Mouse (Mus musculus) hindbrain, embryonic 13.5 days (tissue): ENCODE results near the gene Optn. TPM values are rescaled to one million over a fixed set of nuclear protein-coding genes. Genes with fewer than 3 reads are reported as not detected.

ENCODE experiments used
- ATAC-seq: fragments of 200-750 bp; cut with Nextera tagmentation; 2 replicates; pipeline ENCODE4 v1.8.0; 2017; ENCODE audit warnings: moderate TSS enrichment; ENCODE audit not compliant: low FRiP score
- H3K27ac ChIP-seq: fragments of 300-500 bp; sonication (generic); 2 replicates; pipeline ENCODE4 v1.5.1; 2015; ENCODE audit warnings: inconsistent platforms, mild to moderate bottlenecking, moderate library complexity
- H3K27me3 ChIP-seq: fragments of 300-500 bp; sonication (generic); 2 replicates; pipeline ENCODE4 v1.6.1; 2015; ENCODE audit warnings: mild to moderate bottlenecking, inconsistent platforms
- H3K36me3 ChIP-seq: fragments of 300-500 bp; sonication (generic); 2 replicates; pipeline ENCODE4 v1.6.1; 2015; ENCODE audit warnings: mild to moderate bottlenecking, inconsistent platforms
- H3K4me1 ChIP-seq: fragments of 300-500 bp; sonication (generic); replicated peaks from 2 replicates; pipeline ENCODE4 v1.6.1; 2015; ENCODE audit warnings: inconsistent platforms
- H3K4me2 ChIP-seq: fragments of 300-500 bp; sonication (generic); 2 replicates; pipeline ENCODE4 v1.6.1; 2015; ENCODE audit warnings: inconsistent platforms, mild to moderate bottlenecking, moderate library complexity
- H3K4me3 ChIP-seq: fragments of 300-500 bp; sonication (generic); 2 replicates; pipeline ENCODE4 v1.5.1; 2015; ENCODE audit warnings: mild to moderate bottlenecking, inconsistent platforms
- H3K9ac ChIP-seq: fragments of 300-500 bp; sonication (generic); 2 replicates; pipeline ENCODE4 v1.6.1; 2015; ENCODE audit warnings: mild to moderate bottlenecking, inconsistent platforms
- H3K9me3 ChIP-seq: fragments of 300-500 bp; sonication (generic); 2 replicates; pipeline ENCODE4 v1.6.1; 2016; ENCODE audit warnings: inconsistent platforms
- WGBS: fragments of 180-500 bp; shearing (Covaris S2); methylation state at CpG from one replicate; pipeline ENCODE4 v1.1.7; 2015; 5-methylcytosine and 5-hydroxymethylcytosine counted together
- polyA plus RNA-seq: library from polyadenylated mRNA; unstranded; fragments of >200 nt; fragmentation: Nextera tagmentation; extraction: Ambion mirVana; gene quantifications from 2 replicates; pipeline ENCODE4 v1.2.1, GENCODE M21; 2015

The Optn gene
- polyA plus RNA-seq, 1 experiment from 2014 or later, result 9.1 TPM

DNA sequence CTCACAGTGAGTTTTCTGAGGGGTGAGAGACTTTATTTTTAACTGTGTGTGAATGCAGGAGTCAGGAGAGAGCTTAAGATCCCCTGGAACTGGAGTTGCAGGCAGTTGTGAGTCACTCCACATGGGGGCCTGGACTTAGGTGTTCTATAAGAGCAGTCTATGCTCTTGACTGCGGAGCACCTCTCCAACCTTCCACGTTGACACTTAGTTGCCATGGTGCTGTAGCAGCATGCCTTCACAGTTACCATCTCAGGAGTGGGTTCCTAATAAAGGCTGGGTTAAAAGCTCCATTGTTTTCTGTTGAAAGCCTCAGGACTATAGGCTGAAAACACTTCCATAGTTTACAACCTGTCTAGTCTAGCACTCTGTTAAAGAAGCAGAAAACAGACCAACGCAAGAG is 26.5 kb downstream of the Optn start:
- no peak overlapping the region for H3K4me3 ChIP-seq
- no peak overlapping the region for H3K9ac ChIP-seq
- H3K4me1 ChIP-seq, result peaks cover 13% of the 10 kb centered on the region
- H3K27ac ChIP-seq, result no peak overlapping the region
- no peaks in the 10 kb centered on the region; the same call in 1 of the 2 replicates for H3K36me3 ChIP-seq
- no peak for ATAC-seq
- WGBS, result 31% methylated on average over 3 of the region's 3 CpGs
- H3K4me2 ChIP-seq, result no peak overlapping the region
- no peaks in the 10 kb centered on the region for H3K9me3 ChIP-seq
- no peaks in the 10 kb centered on the region for H3K27me3 ChIP-seq

DNA sequence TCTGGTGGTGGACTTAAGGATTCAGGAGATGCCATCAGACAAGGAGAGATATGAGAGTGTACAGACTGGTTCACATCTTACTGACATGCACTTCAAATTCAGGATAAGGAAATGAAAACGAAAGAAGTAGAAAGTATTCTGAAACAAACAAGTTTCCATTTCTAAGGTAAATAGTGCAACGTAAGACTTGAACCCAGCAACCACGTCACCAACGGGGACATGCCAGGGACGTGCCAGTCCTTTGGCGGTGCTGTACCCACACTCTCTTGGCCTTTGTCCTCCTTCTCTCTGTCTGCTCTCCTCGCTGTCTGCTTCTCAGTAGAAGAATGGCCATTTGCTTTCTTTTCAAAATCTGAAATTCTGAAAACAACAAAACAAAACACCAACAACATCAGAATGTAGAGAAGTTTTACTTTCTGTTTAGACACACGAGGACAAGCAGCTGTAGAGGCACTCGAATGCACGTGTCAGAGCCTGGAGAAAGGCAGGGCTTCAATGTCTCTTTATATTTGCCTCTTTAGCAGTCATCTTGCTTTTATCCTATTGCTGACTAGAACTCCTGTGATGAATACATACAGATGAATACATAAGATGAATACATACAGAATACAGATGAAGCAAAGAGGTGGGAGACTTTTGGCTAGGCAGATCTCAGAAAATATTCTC is 27.3 kb downstream of the Optn start:
- ATAC-seq, result no peak
- Histone ChIP-seq H3K4me2 (no peak overlapping the region), H3K4me1 (peaks cover 13% of the 10 kb centered on the region), H3K36me3 (no peaks in the 10 kb centered on the region; the same call in 1 of the 2 replicates), H3K27ac (no peak overlapping the region), H3K4me3 (no peak overlapping the region), H3K9me3 (no peaks in the 10 kb centered on the region), H3K27me3 (no peaks in the 10 kb centered on the region), H3K9ac (no peak overlapping the region)
- WGBS, result 78% methylated on average over 10 of the region's 10 CpGs

DNA sequence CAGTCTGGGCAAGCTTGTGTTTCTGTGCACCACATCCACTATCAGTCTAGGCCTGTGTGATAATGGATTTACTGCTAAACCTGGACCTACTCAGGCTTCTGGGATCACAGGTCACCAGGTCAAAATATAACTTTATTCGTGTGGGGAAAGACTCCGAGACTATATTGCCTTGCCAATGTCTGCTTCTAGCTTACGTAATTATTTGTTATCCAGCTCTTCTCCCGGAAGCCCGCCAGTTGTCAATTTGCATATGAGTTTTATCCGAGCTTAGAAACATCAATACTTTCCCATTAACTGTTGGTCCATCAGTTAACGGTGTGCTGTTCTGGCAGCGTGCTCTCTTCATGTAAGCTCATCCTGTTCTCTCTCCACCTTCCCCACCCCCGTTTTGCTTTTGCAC is 28.6 kb downstream of the Optn start:
- no peaks in the 10 kb centered on the region for H3K27me3 ChIP-seq
- ATAC-seq, result no peak
- H3K9ac ChIP-seq, result no peak overlapping the region
- no peaks in the 10 kb centered on the region; the same call in 1 of the 2 replicates for H3K36me3 ChIP-seq
- WGBS, result 86% methylated on average over 9 of the region's 9 CpGs
- no peak overlapping the region for H3K4me3 ChIP-seq
- H3K9me3 ChIP-seq, result no peaks in the 10 kb centered on the region
- H3K4me1 ChIP-seq, result peaks cover 13% of the 10 kb centered on the region
- H3K27ac ChIP-seq, result no peak overlapping the region
- H3K4me2 ChIP-seq, result no peak overlapping the region

DNA sequence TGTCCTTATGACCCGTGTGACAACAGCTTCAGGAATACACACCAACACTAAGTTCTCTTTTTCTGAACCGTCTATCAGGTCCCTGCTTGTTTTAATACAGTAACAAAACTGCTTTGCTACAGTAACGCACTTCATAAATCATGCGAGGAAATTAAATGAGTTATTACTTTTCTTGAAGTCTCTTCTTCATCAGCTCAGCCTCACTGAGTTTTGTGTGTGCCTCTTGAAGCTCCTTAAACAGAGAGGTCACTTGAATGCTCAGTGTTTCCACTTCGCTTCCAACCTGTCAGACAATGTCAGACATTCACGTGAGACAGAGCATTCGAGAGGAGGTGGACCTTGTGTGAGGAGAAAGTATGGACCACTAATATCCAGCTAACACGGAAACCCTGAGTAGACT is 29.1 kb downstream of the Optn start:
- WGBS, result 86% methylated on average over 8 of the region's 8 CpGs
- Histone ChIP-seq H3K4me3 (no peak overlapping the region), H3K4me1 (peaks cover 13% of the 10 kb centered on the region), H3K27me3 (no peaks in the 10 kb centered on the region), H3K9ac (no peak overlapping the region), H3K36me3 (no peaks in the 10 kb centered on the region; the same call in 1 of the 2 replicates), H3K4me2 (no peak overlapping the region), H3K9me3 (no peaks in the 10 kb centered on the region), H3K27ac (no peak overlapping the region)
- no peak for ATAC-seq

DNA sequence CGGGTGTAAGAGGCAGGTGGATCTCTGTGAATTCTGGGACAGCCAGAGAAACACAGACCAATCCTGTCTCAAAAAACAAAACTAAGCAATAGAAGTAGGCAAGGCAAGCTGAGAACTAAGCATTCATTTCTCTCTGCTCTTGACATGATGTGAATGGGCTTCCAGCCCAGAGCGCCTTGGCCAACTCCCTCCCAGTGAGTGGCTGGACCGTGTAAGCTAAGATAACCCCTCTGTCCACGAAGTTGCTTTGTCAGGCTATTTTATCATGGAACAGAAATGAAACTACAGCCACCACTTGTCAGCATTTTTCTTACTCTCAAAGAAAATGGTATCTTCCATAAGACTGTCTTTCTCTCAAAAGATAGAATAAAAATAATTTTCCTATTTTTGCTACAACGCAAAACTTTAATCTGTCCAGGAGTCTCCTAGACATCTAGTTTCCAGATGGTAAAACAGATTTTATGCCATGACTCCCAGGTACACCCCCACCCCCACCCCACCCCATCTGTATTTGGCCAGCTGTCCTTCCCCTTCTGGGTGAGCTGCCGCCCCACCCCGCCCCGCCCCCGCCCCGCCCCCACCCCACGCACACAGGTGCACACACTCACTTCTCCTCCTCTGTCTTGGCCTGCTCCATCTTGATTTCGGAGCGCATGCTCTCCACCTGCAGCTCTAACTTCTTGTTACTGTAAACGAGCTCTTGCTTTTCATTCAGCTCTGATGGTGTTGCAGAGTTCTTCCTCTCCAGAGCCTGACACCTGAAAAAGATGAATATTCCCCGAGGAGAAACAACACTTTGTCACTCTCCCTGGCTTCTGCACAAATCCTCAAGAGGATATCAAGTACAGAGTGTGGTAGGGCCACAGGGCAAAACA is 30.1 kb downstream of the Optn start:
- no peak overlapping the region for H3K4me3 ChIP-seq
- H3K4me2 ChIP-seq, result no peak overlapping the region
- no peak overlapping the region for H3K9ac ChIP-seq
- H3K27me3 ChIP-seq, result no peaks in the 10 kb centered on the region
- no peak for ATAC-seq
- no peaks in the 10 kb centered on the region for H3K9me3 ChIP-seq
- WGBS, result 69% methylated on average over 11 of the region's 15 CpGs
- no peaks in the 10 kb centered on the region; the same call in 1 of the 2 replicates for H3K36me3 ChIP-seq
- H3K4me1 ChIP-seq, result peaks cover 13% of the 10 kb centered on the region
- no peak overlapping the region for H3K27ac ChIP-seq

DNA sequence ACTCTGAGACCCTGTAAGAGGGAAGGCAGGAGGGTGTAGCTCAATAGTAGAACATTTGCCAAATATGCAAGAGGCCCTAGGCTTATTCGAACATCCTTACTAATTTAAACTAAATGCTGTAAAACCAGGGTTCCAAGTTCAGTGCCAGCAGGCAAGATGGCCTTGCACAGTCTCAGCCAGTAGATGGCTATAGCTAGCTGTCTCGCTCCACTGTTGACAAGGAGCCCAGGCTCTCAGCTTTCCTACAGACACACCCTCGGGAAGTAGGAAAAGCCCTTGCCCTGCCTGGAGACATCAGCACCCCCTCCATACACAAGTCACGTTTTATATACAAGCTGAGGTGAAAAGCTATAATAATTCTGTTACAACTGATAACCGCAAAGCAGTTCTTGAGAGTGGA is 31.2 kb downstream of the Optn start:
- no peak overlapping the region for H3K4me2 ChIP-seq
- WGBS, result 82% methylated on average over 5 of the region's 5 CpGs

DNA sequence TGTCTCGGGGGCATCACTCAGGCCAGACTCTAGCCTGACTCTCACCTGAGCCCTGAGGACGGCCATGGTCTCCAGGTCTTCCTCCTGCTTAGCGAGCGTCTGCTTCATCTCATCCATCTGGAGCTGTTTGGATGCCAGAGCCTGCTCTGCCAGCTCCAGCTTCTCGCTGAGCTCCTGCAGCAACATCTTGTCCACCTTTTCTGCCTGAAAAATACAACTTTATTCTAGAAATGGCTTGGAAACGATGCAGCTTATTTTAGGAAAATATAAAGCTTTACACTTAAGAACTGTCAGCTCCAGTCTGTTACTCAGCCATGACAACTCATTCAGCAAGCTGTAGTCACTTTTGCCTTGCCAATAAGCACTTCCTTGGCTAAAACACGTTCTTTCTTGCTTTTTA is 32.6 kb downstream of the Optn start:
- Histone ChIP-seq H3K9ac (no peak overlapping the region), H3K9me3 (no peaks in the 10 kb centered on the region), H3K36me3 (no peaks in the 10 kb centered on the region), H3K4me2 (no peak overlapping the region), H3K27ac (no peak overlapping the region), H3K4me1 (no peaks in the 10 kb centered on the region; the same call in 1 of the 2 replicates), H3K27me3 (no peaks in the 10 kb centered on the region), H3K4me3 (no peak overlapping the region)
- WGBS, result 90% methylated on average over 7 of the region's 7 CpGs
- no peak for ATAC-seq

More for the DNA sequence above, 31.2 kb downstream of the Optn start:
- Histone ChIP-seq H3K9me3 (no peaks in the 10 kb centered on the region), H3K4me1 (peaks cover 5% of the 10 kb centered on the region), H3K27ac (no peak overlapping the region), H3K36me3 (no peaks in the 10 kb centered on the region; the same call in 1 of the 2 replicates), H3K9ac (no peak overlapping the region), H3K4me3 (no peak overlapping the region), H3K27me3 (no peaks in the 10 kb centered on the region)
- no peak for ATAC-seq

DNA sequence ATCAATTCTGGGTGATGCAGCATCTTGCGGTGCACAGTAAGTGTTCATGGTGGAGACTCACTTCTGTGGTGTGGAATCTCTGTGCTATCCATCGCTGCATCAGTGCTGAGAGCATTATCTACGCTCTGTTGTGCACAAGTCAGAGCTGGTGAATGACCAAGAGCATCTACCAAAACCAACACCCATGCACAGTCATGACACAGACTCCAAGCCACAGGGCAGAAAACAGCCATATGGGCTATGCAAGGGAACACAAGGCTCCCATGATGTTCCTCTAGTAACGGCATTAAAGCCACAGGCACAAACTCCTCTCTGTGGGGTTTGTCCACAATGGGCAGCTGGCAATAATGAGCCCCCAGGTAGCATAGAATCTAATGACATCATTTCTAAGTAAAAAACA is 34.0 kb downstream of the Optn start:
- Histone ChIP-seq H3K9me3 (no peaks in the 10 kb centered on the region), H3K36me3 (no peaks in the 10 kb centered on the region), H3K27ac (no peak overlapping the region), H3K9ac (no peak overlapping the region), H3K4me1 (no peaks in the 10 kb centered on the region; the same call in 1 of the 2 replicates), H3K27me3 (no peaks in the 10 kb centered on the region), H3K4me2 (no peak overlapping the region), H3K4me3 (no peak overlapping the region)
- 87% methylated on average over 4 of the region's 4 CpGs for WGBS
- ATAC-seq, result no peak

DNA sequence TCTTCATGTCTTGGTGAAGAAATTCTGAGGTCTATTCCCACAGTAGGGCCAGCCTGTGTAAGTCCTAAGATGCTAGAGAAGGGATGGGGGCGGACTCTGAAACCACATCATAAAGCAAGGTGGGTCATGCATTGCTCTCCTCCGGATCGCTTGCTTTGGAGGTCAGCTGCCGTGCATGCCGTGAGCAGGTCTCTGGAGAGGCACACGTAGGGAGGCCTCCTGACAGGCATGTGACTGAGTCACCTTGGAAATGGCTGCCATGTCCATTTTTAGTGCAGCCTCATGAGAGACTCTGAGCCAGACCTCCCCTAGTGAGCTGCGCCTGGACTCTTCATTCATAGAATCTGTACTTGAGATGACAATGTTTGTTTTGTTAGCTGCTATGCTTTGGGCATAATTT is 35.8 kb downstream of the Optn start:
- no peak overlapping the region for H3K27ac ChIP-seq
- no peak for ATAC-seq
- no peak overlapping the region for H3K4me2 ChIP-seq
- no peak overlapping the region for H3K4me3 ChIP-seq
- no peaks in the 10 kb centered on the region for H3K27me3 ChIP-seq
- no peaks in the 10 kb centered on the region for H3K36me3 ChIP-seq
- H3K9me3 ChIP-seq, result no peaks in the 10 kb centered on the region
- no peak overlapping the region for H3K9ac ChIP-seq
- WGBS, result 86% methylated on average over 7 of the region's 7 CpGs
- no peaks in the 10 kb centered on the region; the same call in 1 of the 2 replicates for H3K4me1 ChIP-seq

DNA sequence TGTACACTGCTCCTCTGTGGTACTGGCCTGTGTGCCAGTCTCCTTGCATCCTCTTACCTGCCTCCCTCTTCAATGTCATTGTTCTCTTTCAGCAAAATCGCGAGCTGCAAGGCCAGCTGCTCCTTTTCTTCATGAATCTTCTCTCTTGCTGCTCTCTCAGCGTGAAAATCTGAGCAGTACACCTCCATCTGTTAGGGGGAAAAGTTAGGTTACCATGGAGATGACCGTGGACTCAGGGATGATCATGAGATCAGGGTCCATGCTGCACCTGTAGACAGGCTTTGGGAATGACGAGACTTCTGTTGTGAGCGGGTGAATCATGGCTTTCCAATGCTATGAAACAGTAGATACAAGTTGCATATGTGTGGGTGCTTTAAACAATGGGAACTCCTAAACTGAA is 36.8 kb downstream of the Optn start:
- Histone ChIP-seq H3K9me3 (no peaks in the 10 kb centered on the region), H3K27ac (no peak overlapping the region), H3K4me2 (no peak overlapping the region), H3K27me3 (no peaks in the 10 kb centered on the region), H3K4me3 (no peak overlapping the region), H3K9ac (no peak overlapping the region), H3K36me3 (no peaks in the 10 kb centered on the region), H3K4me1 (no peaks in the 10 kb centered on the region; the same call in 1 of the 2 replicates)
- 57% methylated on average over 6 of the region's 6 CpGs for WGBS
- no peak for ATAC-seq

DNA sequence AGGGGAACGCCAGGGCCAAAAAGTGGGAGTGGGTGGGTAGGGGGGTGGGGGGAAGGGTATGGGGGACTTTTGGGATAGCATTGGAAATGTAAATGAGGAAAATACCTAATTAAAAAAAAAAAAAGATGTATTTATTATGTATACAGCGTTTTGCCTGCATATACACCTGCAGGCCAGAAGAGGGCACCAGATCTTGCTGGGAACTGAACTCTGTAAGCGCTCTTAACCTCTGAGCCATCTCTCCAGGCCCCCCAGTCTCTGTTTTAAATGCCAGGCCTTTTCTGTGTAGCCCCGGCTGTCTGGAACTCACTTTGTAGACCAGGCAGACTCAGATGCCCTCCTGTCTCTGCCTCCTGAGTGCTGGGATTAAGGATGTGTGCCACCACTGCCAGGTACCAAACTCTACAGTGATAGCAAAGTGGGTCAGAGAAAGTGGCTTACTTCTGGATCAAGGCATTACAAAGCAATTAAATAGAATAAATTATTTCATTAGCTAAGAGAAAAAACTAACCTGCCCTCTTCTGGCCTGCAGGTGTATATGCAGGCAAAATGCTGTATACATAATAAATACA is 38.6 kb downstream of the Optn start:
- 43% methylated on average over 3 of the region's 4 CpGs for WGBS
- no peak for ATAC-seq
- H3K27me3 ChIP-seq, result no peaks in the 10 kb centered on the region
- no peak overlapping the region for H3K4me3 ChIP-seq
- H3K9ac ChIP-seq, result no peak overlapping the region
- H3K36me3 ChIP-seq, result no peaks in the 10 kb centered on the region
- no peaks in the 10 kb centered on the region for H3K9me3 ChIP-seq
- no peak overlapping the region for H3K27ac ChIP-seq
- no peaks in the 10 kb centered on the region; the same call in 1 of the 2 replicates for H3K4me1 ChIP-seq
- H3K4me2 ChIP-seq, result no peak overlapping the region

DNA sequence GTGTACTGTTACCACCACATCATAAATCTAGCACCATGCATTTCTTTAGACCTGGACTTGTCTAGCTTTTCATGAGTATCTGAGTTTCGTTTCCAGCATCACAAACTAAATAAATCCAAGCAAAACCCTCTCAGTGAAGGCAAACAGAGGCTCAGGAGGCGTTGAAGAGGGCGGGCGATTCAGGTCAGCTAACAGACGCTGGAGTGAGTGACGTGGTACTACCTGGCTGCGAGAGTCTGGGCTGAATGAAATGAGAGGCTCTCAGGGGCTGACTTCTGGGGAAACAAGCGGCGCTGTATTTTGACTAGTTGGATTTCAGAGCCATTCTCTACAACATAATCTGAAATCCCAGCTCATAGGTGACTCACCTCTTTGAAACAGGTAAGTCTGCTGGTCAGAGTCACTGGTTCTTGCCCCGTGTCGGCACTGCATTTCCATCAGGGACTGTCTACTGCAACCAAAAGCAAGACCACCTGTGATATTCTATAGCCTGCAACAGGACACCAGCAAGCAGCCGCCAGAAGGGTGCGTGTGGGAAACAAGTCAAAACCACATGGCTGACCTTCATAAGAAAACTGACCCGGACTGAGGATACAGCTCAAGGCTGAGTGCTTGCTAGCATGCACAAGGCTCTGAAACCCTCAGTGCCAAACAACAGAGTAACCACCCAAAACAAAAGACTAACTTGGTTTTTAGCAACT is 40.0 kb downstream of the Optn start:
- no peaks in the 10 kb centered on the region; the same call in 1 of the 2 replicates for H3K4me1 ChIP-seq
- H3K27me3 ChIP-seq, result no peaks in the 10 kb centered on the region
- no peaks in the 10 kb centered on the region for H3K36me3 ChIP-seq
- no peak overlapping the region for H3K4me2 ChIP-seq
- no peak for ATAC-seq
- no peak overlapping the region for H3K4me3 ChIP-seq
- no peaks in the 10 kb centered on the region for H3K9me3 ChIP-seq
- no peak overlapping the region for H3K27ac ChIP-seq
- H3K9ac ChIP-seq, result no peak overlapping the region
- WGBS, result 85% methylated on average over 14 of the region's 14 CpGs
